Mouse (Mus musculus) stomach, embryonic 14.5 days (tissue): ENCODE results near the gene Mynn. TPM values are rescaled to one million over a fixed set of nuclear protein-coding genes. Genes with fewer than 3 reads are reported as not detected.
"Not testable (repeated sequence)": the region's sequence is repeated elsewhere in the genome, so short reads cannot be mapped to it uniquely, and the experiment has no call there.

Experiments used
- ATAC-seq: fragments of 200-750 bp; cut with Nextera tagmentation; 2 replicates; pipeline ENCODE4 v1.8.0; 2017; ENCODE audit warnings: low read depth, moderate TSS enrichment; ENCODE audit not compliant: insufficient number of reproducible peaks, insufficient read depth, low FRiP score
- H3K27ac ChIP-seq: fragments of 300-500 bp; sonication (generic); 2 replicates; pipeline ENCODE4 v1.5.1; 2014; ENCODE audit warnings: mild to moderate bottlenecking, low read length, moderate library complexity, mixed read lengths
- H3K27me3 ChIP-seq: fragments of 300-500 bp; sonication (generic); 2 replicates; pipeline ENCODE4 v1.6.1; 2014; ENCODE audit warnings: low read length, control low read depth, mixed read lengths; ENCODE audit not compliant: control insufficient read depth, insufficient read depth
- H3K36me3 ChIP-seq: fragments of 300-500 bp; sonication (generic); 2 replicates; pipeline ENCODE4 v1.6.1; 2014; ENCODE audit warnings: mild to moderate bottlenecking, control low read depth, low read length, moderate library complexity, mixed read lengths; ENCODE audit not compliant: control insufficient read depth, insufficient read depth
- H3K4me1 ChIP-seq: fragments of 300-500 bp; sonication (generic); 2 replicates; pipeline ENCODE4 v1.6.1; 2014; ENCODE audit warnings: low read length, control low read depth, mixed read lengths; ENCODE audit not compliant: control insufficient read depth, insufficient read depth
- H3K4me2 ChIP-seq: fragments of 300-500 bp; sonication (generic); replicated peaks from 2 replicates; pipeline ENCODE4 v1.6.1; 2014; ENCODE audit warnings: low read depth, low read length, control low read depth
- H3K4me3 ChIP-seq: fragments of 300-500 bp; sonication (generic); 2 replicates; pipeline ENCODE4 v1.5.1; 2014; ENCODE audit warnings: low read depth, low read length, control low read depth
- H3K9ac ChIP-seq: fragments of 300-500 bp; sonication (generic); replicated peaks from 2 replicates; pipeline ENCODE4 v1.6.1; 2014; ENCODE audit warnings: low read depth, mild to moderate bottlenecking, control low read depth, low read length, moderate library complexity, mixed read lengths
- H3K9me3 ChIP-seq: fragments of 300-500 bp; sonication (generic); 2 replicates; pipeline ENCODE4 v1.6.1; 2016; ENCODE audit warnings: low read depth, low read length, control low read depth; ENCODE audit not compliant: control insufficient read depth
- WGBS: fragments of 180-500 bp; shearing (Covaris S2); extraction: QIAGEN DNeasy Blood & Tissue Kit; methylation state at CpG from one replicate; pipeline ENCODE4 v1.1.7; 2014; 5-methylcytosine and 5-hydroxymethylcytosine counted together
- polyA plus RNA-seq: library from polyadenylated mRNA; unstranded; fragments of >200 nt; fragmentation: Nextera tagmentation; extraction: Ambion mirVana; gene quantifications from 2 replicates; pipeline ENCODE4 v1.2.1, GENCODE M21; 2014

Mynn gene
- 28.5 and 30.2 TPM in 2 replicates for polyA plus RNA-seq

- peak within 1 kb of the TSS; percentile 86 for H3K9ac ChIP-seq
- peak within 1 kb of the TSS; percentile 92 for H3K27ac ChIP-seq
- H3K4me2 ChIP-seq: peak within 1 kb of the TSS; percentile 96
- peak within 1 kb of the TSS; percentile 88 for H3K4me3 ChIP-seq
- under 1% methylated on average over 40 of the region's 40 CpGs for WGBS
- peak; percentile 94 for ATAC-seq
- H3K27me3 ChIP-seq: no peaks in the 10 kb centered on the region
- H3K36me3 ChIP-seq: peaks cover 13% of the 10 kb centered on the region
- H3K9me3 ChIP-seq: no peaks in the 10 kb centered on the region
- H3K4me1 ChIP-seq: peaks cover 4% of the 10 kb centered on the region
Measured at GRCm38 (mm10) chr3:30602065-30602739, at the start of gene Mynn. TSS of gene Mynn (plus strand) at chr3:30602065.

- H3K4me1 ChIP-seq: no peaks in the 10 kb centered on the region
- no peak overlapping the region for H3K9ac ChIP-seq
- H3K9me3 ChIP-seq: no peaks in the 10 kb centered on the region
- H3K4me3 ChIP-seq: no peak overlapping the region
- 73% methylated on average over 6 of the region's 6 CpGs for WGBS
- no peak overlapping the region for H3K4me2 ChIP-seq
- no peaks in the 10 kb centered on the region for H3K36me3 ChIP-seq
- H3K27me3 ChIP-seq: no peaks in the 10 kb centered on the region
- H3K27ac ChIP-seq: no peak overlapping the region
- no peak for ATAC-seq
Measured at GRCm38 (mm10) chr3:30553741-30554140, 48.1 kb upstream of the Mynn start.

- Histone ChIP-seq H3K9ac (no peak overlapping the region), H3K9me3 (no peaks in the 10 kb centered on the region), H3K4me2 (no peak overlapping the region), H3K36me3 (no peaks in the 10 kb centered on the region), H3K4me1 (no peaks in the 10 kb centered on the region), H3K27ac (no peak overlapping the region), H3K4me3 (no peak overlapping the region), H3K27me3 (no peaks in the 10 kb centered on the region)
- 48% methylated on average over 6 of the region's 6 CpGs for WGBS
- no peak for ATAC-seq
Measured at GRCm38 (mm10) chr3:30560677-30561314, 41.1 kb upstream of the Mynn start.

GRCm38 (mm10) chr3:30566333-30566732, 35.5 kb upstream of the Mynn start:
- not testable (repeated sequence) for H3K9me3 ChIP-seq, H3K4me3 ChIP-seq, H3K27me3 ChIP-seq, H3K36me3 ChIP-seq, H3K4me1 ChIP-seq, H3K27ac ChIP-seq, H3K9ac ChIP-seq, ATAC-seq, H3K4me2 ChIP-seq
- WGBS: no CpG with 5 or more reads among the region's 2 CpGs

- H3K27ac ChIP-seq: no peak overlapping the region
- 26% methylated on average over 2 of the region's 2 CpGs for WGBS
- ATAC-seq: no peak
Measured at GRCm38 (mm10) chr3:30573549-30573948, 28.3 kb upstream of the Mynn start.

GRCm38 (mm10) chr3:30588865-30589264, 13.0 kb upstream of the Mynn start:
- no peaks in the 10 kb centered on the region for H3K27me3 ChIP-seq
- WGBS: 81% methylated on average over 6 of the region's 6 CpGs
- H3K9me3 ChIP-seq: no peaks in the 10 kb centered on the region
- H3K36me3 ChIP-seq: no peaks in the 10 kb centered on the region
- no peaks in the 10 kb centered on the region for H3K4me1 ChIP-seq
- no peak overlapping the region for H3K9ac ChIP-seq
- no peak overlapping the region for H3K27ac ChIP-seq
- no peak for ATAC-seq
- H3K4me2 ChIP-seq: no peak overlapping the region
- H3K4me3 ChIP-seq: no peak overlapping the region

More at GRCm38 (mm10) chr3:30573549-30573948, 28.3 kb upstream of the Mynn start:
- Histone ChIP-seq H3K36me3 (no peaks in the 10 kb centered on the region), H3K9ac (no peak overlapping the region), H3K27me3 (no peaks in the 10 kb centered on the region), H3K4me1 (no peaks in the 10 kb centered on the region), H3K4me3 (no peak overlapping the region), H3K9me3 (no peaks in the 10 kb centered on the region), H3K4me2 (no peak overlapping the region)

GRCm38 (mm10) chr3:30592418-30592853, 9.4 kb upstream of the Mynn start:
- H3K4me3 ChIP-seq: no peak overlapping the region
- no peaks in the 10 kb centered on the region for H3K27me3 ChIP-seq
- no peak overlapping the region for H3K9ac ChIP-seq
- no peak overlapping the region for H3K4me2 ChIP-seq
- peaks cover 2% of the 10 kb centered on the region; the same call in 1 of the 2 replicates for H3K4me1 ChIP-seq
- H3K27ac ChIP-seq: no peak overlapping the region
- no peaks in the 10 kb centered on the region for H3K36me3 ChIP-seq
- no peaks in the 10 kb centered on the region for H3K9me3 ChIP-seq
- 3% methylated on average over 2 of the region's 2 CpGs for WGBS
- ATAC-seq: peak; percentile 43; the same call in 1 of the 2 replicates

- ATAC-seq: no peak
- Histone ChIP-seq H3K4me3 (no peak overlapping the region), H3K9me3 (no peaks in the 10 kb centered on the region), H3K27me3 (no peaks in the 10 kb centered on the region), H3K27ac (no peak overlapping the region), H3K36me3 (no peaks in the 10 kb centered on the region), H3K4me1 (peaks cover 2% of the 10 kb centered on the region; the same call in 1 of the 2 replicates), H3K4me2 (no peak overlapping the region), H3K9ac (no peak overlapping the region)
- WGBS: 75% methylated on average over 4 of the region's 4 CpGs
Measured at GRCm38 (mm10) chr3:30593719-30594485, 8.0 kb upstream of the Mynn start.
